In the genomic region with DNA sequence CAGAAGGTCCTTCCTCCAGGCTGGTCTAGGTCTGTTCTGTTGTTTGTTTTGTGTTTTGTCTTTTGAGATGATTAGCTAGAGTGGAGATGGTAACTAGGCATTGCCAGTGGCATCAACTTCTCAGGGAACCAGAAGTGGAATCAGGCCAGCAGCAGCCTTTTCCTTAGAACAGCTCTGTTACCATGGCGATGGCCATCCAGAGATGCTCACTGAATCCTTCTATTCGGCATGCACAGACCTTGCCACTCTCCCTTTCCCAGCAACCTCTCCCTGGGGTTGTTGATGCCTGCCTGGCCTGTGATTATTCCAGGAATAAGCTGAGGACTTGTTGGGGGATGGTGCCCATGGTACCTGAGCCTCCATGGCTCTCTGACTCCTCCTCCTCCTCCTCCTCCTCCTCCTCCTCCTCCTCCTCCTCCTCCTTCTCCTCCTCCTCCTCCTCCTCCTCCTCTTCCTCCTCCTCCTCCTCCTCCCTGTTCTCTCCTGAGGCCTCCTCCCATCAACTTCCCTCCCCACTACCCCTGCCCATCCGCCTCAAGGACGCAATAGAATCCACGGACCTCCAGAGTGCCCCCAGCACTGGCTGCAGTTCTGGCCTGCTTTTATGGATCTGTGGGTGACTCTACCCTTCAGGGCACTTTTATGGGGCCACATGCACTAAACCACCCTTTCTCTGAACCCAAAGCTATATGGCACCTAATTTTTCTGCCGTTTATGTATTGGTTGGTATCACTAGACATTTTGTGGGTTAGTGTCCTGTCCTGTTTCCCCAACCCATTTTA, we compare ENCODE assay signal across 10 mouse cellular contexts. TPM values are rescaled to one million over a fixed set of nuclear protein-coding genes. Genes with fewer than 3 reads are reported as not detected.
A peak's percentile ranks its signal among the peaks of the same experiment; 100 is the strongest.
DNase-seq lines count a peak whose midpoint lies in the region; ATAC-seq and TF ChIP-seq lines count a peak whose summit lies in the region.
"Had no signal": no experiment of that assay in that cellular context is flagged by ENCODE, and none has a peak within 500 bp of the region (broad histone marks: within the 10 kb centered on the region; RNA-seq: fewer than 3 reads in every experiment).

No protein-coding gene starts in this region.

- H3K9ac ChIP-seq in forebrain, embryonic 11.5 days (ENCODE audit: low read length) = no peak overlapping the region
- no peak overlapping the region for H3K9ac ChIP-seq in midbrain, embryonic 16.5 days (ENCODE audit: low read depth, low read length)
- no peak overlapping the region for H3K9ac ChIP-seq in stomach, postnatal 0 days (ENCODE audit: low read length)

- H3K4me2 ChIP-seq in forebrain, embryonic 11.5 days (ENCODE audit: low read depth, low read length, severe bottlenecking) = no peak overlapping the region
- peak overlapping the region; percentile 22; the same call in 1 of the 2 replicates for H3K4me2 ChIP-seq in midbrain, embryonic 16.5 days (ENCODE audit: low read length)
- no peak overlapping the region for H3K4me2 ChIP-seq in stomach, postnatal 0 days (replicated peaks; ENCODE audit: low read depth)

- no peaks in the 10 kb centered on the region for H3K36me3 ChIP-seq in forebrain, embryonic 11.5 days (ENCODE audit: control insufficient read depth, insufficient read depth, low read length)
- no peaks in the 10 kb centered on the region for H3K36me3 ChIP-seq in midbrain, embryonic 16.5 days (ENCODE audit: control insufficient read depth, insufficient read depth, low read length)
- no peaks in the 10 kb centered on the region for H3K36me3 ChIP-seq in stomach, postnatal 0 days (ENCODE audit: control insufficient read depth, insufficient read depth, low read length)

- no peaks in the 10 kb centered on the region for H3K27me3 ChIP-seq in forebrain, embryonic 11.5 days (ENCODE audit: control insufficient read depth, insufficient read depth, low read length)
- no peaks in the 10 kb centered on the region for H3K27me3 ChIP-seq in midbrain, embryonic 16.5 days (ENCODE audit: control insufficient read depth, insufficient read depth, low read depth, low read length)
- H3K27me3 ChIP-seq in stomach, postnatal 0 days (ENCODE audit: control insufficient read depth, insufficient read depth, low read length) = no peaks in the 10 kb centered on the region

- TF ChIP-seq CTCF in stomach, postnatal 0 days (IDR thresholded peaks at IDR 0.05; ENCODE audit: low read depth) = no peak

- H3K4me1 ChIP-seq in forebrain, embryonic 11.5 days (replicated peaks; ENCODE audit: control insufficient read depth, insufficient read depth, low read length) = peaks cover 3% of the 10 kb centered on the region; the same call in 1 of the 2 replicates
- peaks cover 40% of the 10 kb centered on the region for H3K4me1 ChIP-seq in midbrain, embryonic 16.5 days (ENCODE audit: control insufficient read depth, insufficient read depth, low read length)
- H3K4me1 ChIP-seq in stomach, postnatal 0 days (replicated peaks; ENCODE audit: control insufficient read depth, insufficient read depth) = no peaks in the 10 kb centered on the region; the same call in 1 of the 2 replicates

- no peak overlapping the region for H3K4me3 ChIP-seq in forebrain, embryonic 11.5 days (ENCODE audit: low read depth, low read length)
- H3K4me3 ChIP-seq in midbrain, embryonic 16.5 days (ENCODE audit: low read depth, low read length) = no peak overlapping the region
- H3K4me3 ChIP-seq in stomach, postnatal 0 days (ENCODE audit: low read depth, low read length) = no peak overlapping the region

- H3K27ac ChIP-seq in forebrain, embryonic 11.5 days (ENCODE audit: low read depth, low read length) = no peak overlapping the region
- H3K27ac ChIP-seq in midbrain, embryonic 16.5 days (ENCODE audit: low read length) = peak overlapping the region; percentile 89
- no peak overlapping the region for H3K27ac ChIP-seq in stomach, postnatal 0 days (replicated peaks)

- 69% methylated on average over 6 of the region's 6 CpGs for WGBS in forebrain, embryonic 11.5 days
- 53% methylated on average over 6 of the region's 6 CpGs for WGBS in midbrain, embryonic 16.5 days
- 85% methylated on average over 6 of the region's 6 CpGs for whole genome bisulfite sequencing in stomach, postnatal 0 days

- DNase-seq in brain, embryonic 18.5 days (ENCODE audit: low read depth, low spot score) = peak; percentile 71
- peak; percentile 56 for DNase-seq in forebrain, embryonic 11.5 days (ENCODE audit: low spot score)
- DNase-seq in layer of hippocampus, postnatal 10 days (ENCODE audit: low spot score in 2 of 2) = peak; percentile 50 to 63
- no peak for DNase-seq in stomach, postnatal 0 days (ENCODE audit: low spot score)
- no peak for DNase-seq in thymus, postnatal 0 days (ENCODE audit: low spot score)
- no peak for DNase-seq in urinary bladder, postnatal 10 days (ENCODE audit: low spot score)
- DNase-seq in adrenal gland, postnatal 4 days (ENCODE audit: low spot score in 2 of 2) = no peak

- no peaks in the 10 kb centered on the region for H3K9me3 ChIP-seq in forebrain, embryonic 11.5 days (ENCODE audit: control insufficient read depth, low read length)
- no peaks in the 10 kb centered on the region for H3K9me3 ChIP-seq in midbrain, embryonic 16.5 days (replicated peaks; ENCODE audit: control insufficient read depth, low read length, poor library complexity, severe bottlenecking)
- no peaks in the 10 kb centered on the region for H3K9me3 ChIP-seq in stomach, postnatal 0 days (ENCODE audit: control insufficient read depth, low read length)

- TF ChIP-seq EP300 in stomach, postnatal 0 days (optimal IDR thresholded peaks at IDR 0.05) = no peak

- no peak for ATAC-seq in forebrain, embryonic 11.5 days (replicated peaks; ENCODE audit: low FRiP score)
- peak; percentile 93 for ATAC-seq in midbrain, embryonic 16.5 days
- ATAC-seq in stomach, postnatal 0 days (ENCODE audit: low FRiP score, low TSS enrichment) = no peak
- ATAC-seq: intestine, postnatal 0 days; lung, postnatal 0 days had no signal

RNA-seq across cellular contexts. Expression of gene P4ha3, which starts 22.7 kb away (rescaled TPM):
- polyA plus RNA-seq in forebrain, embryonic 11.5 days (2014; fragmentation: Nextera tagmentation; extraction: Ambion mirVana) = 5.6 and 6.8 TPM in 2 replicates
- 10 to 100 TPM in 1 of 2 experiments, 1 to 10 TPM in 1; 9.2 to 11.4 TPM for total RNA-seq in layer of hippocampus, postnatal 10 days (2021)
- 6.3 and 6.9 TPM in 2 replicates for polyA plus RNA-seq in midbrain, embryonic 16.5 days (2015; fragmentation: Nextera tagmentation; extraction: Ambion mirVana)
- 1.2 and 1.4 TPM in 2 replicates for polyA plus RNA-seq in stomach, postnatal 0 days (2015; fragmentation: Nextera tagmentation; extraction: Ambion mirVana)
- polyA plus RNA-seq in thymus, postnatal 0 days (2015; fragmentation: Nextera tagmentation; extraction: Ambion mirVana) = 2.7 and 3.0 TPM in 2 replicates
- total RNA-seq in adrenal gland, postnatal 4 days (2021) = 1 to 10 TPM; 5.1 to 6.0 TPM

Comparison
In these comparisons a context has a peak if more than half of its experiments do, and no peak if none do; other contexts are left out.
1. DNase-seq: peak in brain, embryonic 18.5 days (single experiment), forebrain, embryonic 11.5 days (single experiment) and layer of hippocampus, postnatal 10 days (2 of 2); none in stomach, postnatal 0 days (single experiment), thymus, postnatal 0 days (single experiment), urinary bladder, postnatal 10 days (single experiment) and adrenal gland, postnatal 4 days (0 of 2).